Mouse (Mus musculus) frontal cortex, postnatal 14 days (tissue): ENCODE results near the gene Kcnn4.
"Not testable (repeated sequence)": the region's sequence is repeated elsewhere in the genome, so short reads cannot be mapped to it uniquely, and the experiment has no call there.

ENCODE experiments used
- DNase-seq, 2 experiments: peaks; one replicate each; pipeline ENCODE4 v3.0.0; 2022; ENCODE audit warnings: low spot score in 2 of 2

Kcnn4 gene

DNA sequence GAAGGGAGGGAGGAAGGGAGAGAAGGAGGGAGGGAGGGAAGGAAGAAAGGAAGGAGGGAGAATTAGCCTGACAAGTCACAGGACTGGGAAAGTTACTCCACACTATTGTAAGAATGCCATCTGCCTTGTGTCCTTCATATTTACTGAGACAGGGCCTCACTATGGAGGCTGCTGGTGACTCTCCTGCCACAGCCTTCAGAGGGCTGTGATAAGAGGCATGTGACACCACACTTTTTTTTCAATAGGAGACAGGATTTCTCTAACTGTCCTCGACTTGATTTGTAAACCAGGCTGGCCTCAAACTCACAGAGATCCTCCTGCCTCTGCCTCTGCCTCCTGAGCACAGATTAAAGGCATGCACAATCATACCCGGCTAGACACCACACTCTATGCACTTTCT lies 21.6 kb downstream of the Kcnn4 start:
- no peak for DNase-seq

- DNase-seq, result no peak
Measured at GRCm38 (mm10) chr7:24394054-24394453, 24.0 kb downstream of the Kcnn4 start.

DNA sequence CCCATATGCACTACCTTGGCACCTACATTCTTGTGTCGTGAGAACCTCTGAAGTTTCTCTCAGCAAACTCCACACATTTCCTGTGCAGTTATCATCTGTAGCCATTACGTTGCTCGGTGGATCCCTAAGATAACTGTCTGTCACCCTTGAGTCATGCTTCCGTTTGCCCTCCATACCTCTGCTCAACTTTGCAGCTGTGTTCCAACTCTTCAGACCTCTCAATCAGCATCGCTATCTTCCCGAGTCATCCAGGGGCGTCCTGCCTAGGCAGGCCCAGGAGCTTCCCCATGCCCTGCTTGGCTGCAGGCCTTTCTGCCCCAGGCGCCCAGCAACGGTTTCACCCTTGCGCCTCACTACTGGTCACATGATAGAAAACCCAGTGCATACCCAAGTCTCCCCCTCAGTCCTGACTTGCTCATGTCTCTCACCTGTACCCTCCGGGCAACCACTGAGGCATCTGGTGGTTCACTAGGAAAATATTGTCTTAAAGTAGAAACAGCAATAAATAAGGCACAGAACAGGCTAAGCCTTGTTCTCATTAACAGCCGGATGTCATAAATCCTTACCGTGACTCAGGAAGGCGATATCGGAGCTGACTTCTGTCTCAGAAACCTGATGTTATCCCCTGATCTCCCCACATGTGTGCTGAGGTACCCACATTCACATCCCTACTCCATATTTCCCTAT lies 24.6 kb downstream of the Kcnn4 start:
- no peak for DNase-seq

- no peak for DNase-seq
Measured at GRCm38 (mm10) chr7:24396832-24397231, 26.8 kb downstream of the Kcnn4 start.

DNA sequence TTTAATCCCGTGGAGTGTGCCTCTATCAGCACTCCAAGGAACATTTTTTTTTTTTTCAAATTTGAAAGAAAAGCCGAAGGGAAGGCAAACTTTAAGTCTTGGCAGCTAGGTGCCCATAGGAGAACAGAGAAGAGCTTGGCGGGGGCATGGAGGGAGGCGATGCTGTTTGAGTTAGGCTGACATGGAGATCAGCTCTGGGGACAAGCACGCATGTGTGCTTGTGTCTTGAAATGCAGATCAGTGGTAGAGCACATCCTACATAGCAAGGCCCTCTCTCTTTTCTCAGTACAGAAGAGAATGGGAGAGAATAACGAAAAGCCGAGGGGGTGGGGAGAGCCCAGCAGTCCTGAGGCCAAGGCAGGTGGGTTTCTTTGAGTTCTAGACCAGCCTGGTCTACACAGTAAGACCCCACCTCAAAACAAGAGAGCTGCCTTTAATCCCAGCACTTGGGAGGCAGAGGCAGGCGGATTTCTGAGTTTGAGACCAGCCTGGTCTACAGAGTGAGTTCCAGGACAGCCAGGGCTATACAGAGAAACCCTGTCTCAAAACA lies 28.4 kb downstream of the Kcnn4 start:
- no peak for DNase-seq

GRCm38 (mm10) chr7:24399256-24400081 lies 29.4 kb downstream of the Kcnn4 start, which contains the start of gene Smg9:
Gene Smg9, plus strand, starts transcription at chr7:24399619.
- peak; percentile 93 to 95 for DNase-seq

DNA sequence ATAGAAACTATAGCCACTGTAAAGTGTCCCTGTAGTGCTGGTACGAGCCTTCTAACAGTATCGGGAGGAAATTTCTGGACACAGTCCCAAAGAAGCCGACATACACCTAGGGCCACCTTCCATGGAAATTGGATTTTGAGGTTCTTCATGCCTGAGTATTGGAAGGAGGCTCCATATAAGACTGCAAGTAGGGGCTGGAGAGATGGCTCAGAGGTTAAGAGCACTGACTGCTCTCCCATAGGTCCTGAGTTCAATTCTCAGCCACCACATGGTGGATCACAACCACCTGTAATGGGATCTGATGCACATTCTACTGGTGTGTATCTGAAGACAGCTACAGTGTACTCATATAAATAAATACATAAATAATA lies 30.0 kb downstream of the Kcnn4 start:
- DNase-seq, result no peak

GRCm38 (mm10) chr7:24400489-24400888 lies 30.4 kb downstream of the Kcnn4 start:
- not testable (repeated sequence) for DNase-seq

- DNase-seq, result no peak
Measured at GRCm38 (mm10) chr7:24402851-24403250, 32.8 kb downstream of the Kcnn4 start.

DNA sequence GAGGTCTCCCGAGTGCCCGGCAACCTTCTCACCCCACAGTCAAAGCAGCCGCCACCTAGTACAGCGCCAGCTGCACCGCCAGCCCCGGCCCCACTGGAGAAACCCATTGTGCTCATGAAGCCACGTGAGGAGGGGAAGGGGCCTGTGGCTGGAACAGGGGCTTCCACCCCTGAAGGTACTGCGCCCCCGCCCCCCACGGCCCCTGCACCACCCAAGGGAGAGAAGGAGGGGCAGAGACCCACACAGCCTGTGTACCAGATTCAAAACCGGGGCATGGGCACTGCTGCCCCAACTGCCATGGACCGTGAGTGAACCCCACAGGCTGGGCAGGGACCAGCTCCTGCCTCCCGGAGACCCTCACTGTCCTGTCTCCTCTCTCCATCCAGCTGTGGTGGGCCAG lies 35.6 kb downstream of the Kcnn4 start:
- no peak for DNase-seq

DNA sequence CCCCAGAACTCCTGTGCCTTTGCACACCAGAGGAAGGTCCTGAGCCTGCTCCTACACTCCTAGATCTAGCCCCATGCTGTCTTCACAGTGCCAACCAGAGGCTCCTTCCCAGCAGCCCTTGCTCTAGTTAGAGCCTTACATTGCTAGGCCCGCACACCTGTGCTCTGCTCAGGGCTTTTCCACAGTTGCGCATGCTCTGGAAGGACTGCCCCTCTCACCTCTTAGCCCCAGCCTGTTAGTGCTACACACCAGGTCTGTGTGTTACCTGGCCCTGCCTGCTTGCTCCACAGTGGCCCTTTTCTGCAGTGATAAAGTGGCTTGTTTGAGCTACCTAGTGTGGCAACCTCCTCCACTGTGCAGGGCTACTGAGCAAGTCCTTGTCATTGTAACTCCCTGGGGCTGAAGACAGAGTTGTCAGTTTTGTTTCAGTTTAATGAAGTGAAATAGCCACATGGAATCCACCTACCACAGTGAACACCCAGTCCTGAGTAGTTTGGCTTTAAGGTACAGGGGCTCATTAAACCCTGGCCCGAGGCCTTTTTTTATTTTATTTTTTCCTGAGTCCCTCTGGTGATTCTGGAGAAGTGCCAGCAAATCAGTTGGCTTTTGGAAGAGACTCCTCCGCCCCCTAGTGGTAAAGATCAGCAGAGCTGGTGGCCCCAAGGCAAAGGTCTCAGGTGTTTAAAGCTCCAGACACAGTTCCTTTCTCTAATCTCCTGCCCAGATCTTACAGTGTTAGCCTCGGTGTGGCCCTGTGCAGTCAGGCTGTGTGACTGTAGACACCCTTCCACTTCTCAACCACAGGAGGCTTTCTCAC lies 36.7 kb downstream of the Kcnn4 start:
- DNase-seq, result peak in 1 of 2 experiments; percentile 53

DNA sequence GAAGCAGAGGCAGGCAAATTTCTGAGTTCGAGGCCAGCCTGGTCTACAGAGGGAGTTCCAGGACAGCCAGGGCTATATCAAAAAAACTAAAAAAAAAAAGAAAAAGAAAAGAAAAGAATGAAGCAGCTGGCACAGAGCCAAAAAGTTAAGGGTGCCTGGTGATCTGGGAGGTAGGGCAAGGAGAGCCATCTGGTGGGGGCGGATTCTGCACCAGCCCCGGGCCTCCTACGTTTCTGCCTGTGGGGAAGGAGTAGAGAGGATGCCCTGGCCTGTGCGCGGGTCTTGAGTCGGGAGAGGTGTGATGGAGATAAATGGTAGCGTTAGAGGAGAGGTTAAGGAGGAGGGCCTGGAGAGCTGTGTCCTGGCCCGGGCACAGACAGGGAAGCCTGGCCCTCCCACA lies 38.1 kb downstream of the Kcnn4 start:
- no peak for DNase-seq

DNA sequence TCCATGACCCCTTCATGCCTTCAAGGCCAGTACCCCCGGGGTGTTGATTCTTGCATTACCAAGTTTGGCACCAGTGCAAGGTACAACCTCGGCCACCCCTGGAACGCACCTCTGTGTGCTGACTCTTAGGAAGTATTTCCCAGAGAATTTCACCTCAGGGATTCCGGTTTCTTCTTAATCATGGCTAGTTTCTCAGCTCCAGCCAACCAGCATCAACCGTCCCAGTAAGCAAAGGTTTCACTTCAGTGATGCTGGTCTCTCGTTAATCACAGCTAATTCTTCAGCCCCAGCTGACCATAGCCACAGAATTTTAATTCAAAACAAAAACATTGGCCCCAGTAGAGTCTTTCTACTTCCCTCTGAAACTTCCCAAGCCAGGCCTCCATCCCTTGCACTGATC lies 40.1 kb downstream of the Kcnn4 start:
- no peak for DNase-seq

DNA sequence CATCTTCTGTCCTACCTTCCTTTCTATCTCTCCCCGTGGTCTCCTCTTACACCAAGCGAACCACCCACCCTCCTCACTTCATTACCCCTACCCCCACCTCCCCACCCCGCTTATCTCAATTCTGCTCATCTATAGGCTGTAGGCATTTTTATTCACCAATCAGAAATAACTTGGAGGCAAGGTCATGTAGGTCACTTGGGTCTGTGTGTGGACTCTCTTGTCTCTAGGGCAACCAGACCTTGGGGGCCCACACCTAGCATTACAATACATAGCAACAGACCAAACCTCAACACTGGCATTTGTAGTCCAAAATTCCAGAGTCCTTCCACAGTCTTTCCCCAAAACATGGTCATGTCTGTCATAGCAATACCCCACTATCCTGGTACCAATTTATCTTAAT lies 40.8 kb downstream of the Kcnn4 start:
- DNase-seq, result no peak

GRCm38 (mm10) chr7:24413630-24414029 lies 43.6 kb downstream of the Kcnn4 start:
- no peak for DNase-seq

GRCm38 (mm10) chr7:24415261-24415660 lies 45.2 kb downstream of the Kcnn4 start:
- DNase-seq, result no peak

- DNase-seq, result no peak
Measured at GRCm38 (mm10) chr7:24419579-24419978, 49.5 kb downstream of the Kcnn4 start.

- DNase-seq, result no peak
Measured at GRCm38 (mm10) chr7:24421648-24422047, 51.6 kb downstream of the Kcnn4 start.

DNA sequence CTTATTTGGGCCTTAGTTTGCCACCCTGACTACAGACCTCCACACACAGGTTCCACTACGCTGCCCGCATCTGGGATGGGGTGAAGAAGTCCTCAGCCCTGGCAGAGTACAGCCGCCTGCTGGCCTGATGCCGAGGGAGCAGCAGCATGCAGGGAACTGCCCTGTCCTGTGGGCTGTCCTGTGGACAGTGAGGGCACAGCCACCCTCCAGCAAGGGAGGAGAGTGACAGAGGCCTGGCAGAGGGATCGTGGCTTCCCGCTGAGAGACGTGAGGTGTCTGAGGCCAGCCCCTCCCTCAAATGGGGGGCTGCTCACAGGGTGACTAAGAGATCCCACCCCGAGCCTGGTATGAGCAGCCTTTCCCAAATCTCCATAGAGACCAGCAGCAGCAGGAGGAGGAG lies 52.2 kb downstream of the Kcnn4 start:
- no peak for DNase-seq

DNA sequence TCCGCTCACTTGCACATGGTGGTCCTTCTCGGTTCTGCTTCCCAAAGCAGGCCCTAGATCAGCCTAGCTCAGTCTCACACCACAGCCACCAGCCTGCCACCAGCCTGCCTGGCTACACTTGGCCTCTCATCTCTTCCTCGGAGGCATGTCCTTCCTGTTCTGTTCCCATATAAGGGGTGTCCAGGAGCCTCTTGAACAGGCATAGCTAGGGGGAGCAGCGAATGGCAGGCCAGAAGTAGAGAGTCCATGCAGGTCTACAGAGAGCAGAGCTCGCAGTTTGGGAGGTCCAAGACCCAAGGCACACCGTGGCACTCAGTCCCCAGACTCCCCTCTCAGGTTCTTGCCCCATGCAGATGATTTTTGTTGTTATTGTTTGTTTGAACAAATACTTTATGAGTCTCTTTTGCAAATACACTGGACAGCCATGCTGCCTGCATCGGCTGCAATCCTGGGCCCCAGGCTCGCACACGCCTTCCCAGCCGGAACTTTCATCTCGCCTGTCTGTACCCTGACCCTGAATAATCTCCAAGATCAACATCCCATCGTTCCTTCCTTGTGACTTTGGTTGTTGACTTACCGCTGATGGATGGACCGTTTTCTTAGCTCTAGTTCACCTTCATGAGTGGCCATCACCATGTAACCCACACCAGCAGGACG lies 53.2 kb downstream of the Kcnn4 start:
- no peak for DNase-seq

GRCm38 (mm10) chr7:24423956-24424732 lies 54.1 kb downstream of the Kcnn4 start:
- DNase-seq, result no peak
